Mouse (Mus musculus): Measurements from ENCODE around the gene Ripor2. TPM values are rescaled to one million over a fixed set of nuclear protein-coding genes. Genes with fewer than 3 reads are reported as not detected.
A peak's percentile ranks its signal among the peaks of the same experiment; 100 is the strongest.

The Ripor2 gene
- polyA plus RNA-seq, 2 experiments: 2.1 TPM

DNA sequence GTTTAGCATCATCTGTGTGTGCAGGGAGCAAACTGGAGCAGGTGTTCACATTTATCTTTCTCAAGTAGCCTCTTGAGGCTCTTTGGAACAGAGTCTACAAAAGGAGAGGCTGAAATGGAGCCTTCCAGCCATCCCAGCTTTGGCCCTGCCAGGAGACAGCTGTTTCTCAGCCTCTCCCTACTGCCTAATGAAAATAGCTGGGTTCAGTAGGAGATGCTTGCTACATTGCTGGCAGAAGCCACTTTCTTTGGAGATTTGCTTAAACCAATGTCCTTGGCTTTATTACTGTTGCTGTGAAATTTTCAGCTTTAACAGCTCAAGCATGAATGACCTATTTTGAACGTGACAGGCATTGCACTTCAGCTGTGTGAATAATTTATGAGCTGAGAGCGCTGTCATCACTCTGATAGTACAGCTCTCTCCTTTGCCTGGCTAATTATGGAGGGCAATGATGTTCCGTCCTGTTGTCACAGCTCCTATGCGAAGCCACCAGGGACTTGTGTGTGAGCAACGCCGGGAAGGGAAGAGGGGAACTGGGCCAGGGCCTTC, 47.2 kb downstream of the Ripor2 start:
- Histone ChIP-seq H3K27ac (no peak overlapping the region), H3K9ac (replicated peaks) (no peak overlapping the region), H3K36me3 (replicated peaks; ENCODE audit: control insufficient read depth, insufficient read depth, low read depth) (no peaks in the 10 kb centered on the region), H3K27me3 (ENCODE audit: control insufficient read depth, insufficient read depth, low read length) (no peaks in the 10 kb centered on the region; the same call in 1 of the 2 replicates), H3K4me2 (ENCODE audit: low read depth) (no peak overlapping the region), H3K4me3 (ENCODE audit: insufficient read depth in 1 of 2, low read depth in 2 of 2, low read length in 2 of 2) (no peak overlapping the region), H3K9me3 (ENCODE audit: control insufficient read depth, low read length) (no peaks in the 10 kb centered on the region), H3K4me1 (replicated peaks; ENCODE audit: control insufficient read depth in 2 of 2, insufficient read depth in 2 of 2, low read length in 1 of 2) (peaks cover 2 to 18% of the 10 kb centered on the region in 2 experiments; a peak in 3 of 4 replicates)
- DNase-seq (ENCODE audit: low read depth in 3 of 3, low spot score in 3 of 3) (no peak), ATAC-seq (ENCODE audit: insufficient read depth) (no peak)
- WGBS (ENCODE audit: insufficient replicate concordance): 69% methylated on average over 6 of the region's 6 CpGs
- TF ChIP-seq CTCF (IDR thresholded peaks at IDR 0.05; ENCODE audit: low read depth) (no peak), EP300 (IDR thresholded peaks at IDR 0.05; ENCODE audit: low read depth) (no peak)

DNA sequence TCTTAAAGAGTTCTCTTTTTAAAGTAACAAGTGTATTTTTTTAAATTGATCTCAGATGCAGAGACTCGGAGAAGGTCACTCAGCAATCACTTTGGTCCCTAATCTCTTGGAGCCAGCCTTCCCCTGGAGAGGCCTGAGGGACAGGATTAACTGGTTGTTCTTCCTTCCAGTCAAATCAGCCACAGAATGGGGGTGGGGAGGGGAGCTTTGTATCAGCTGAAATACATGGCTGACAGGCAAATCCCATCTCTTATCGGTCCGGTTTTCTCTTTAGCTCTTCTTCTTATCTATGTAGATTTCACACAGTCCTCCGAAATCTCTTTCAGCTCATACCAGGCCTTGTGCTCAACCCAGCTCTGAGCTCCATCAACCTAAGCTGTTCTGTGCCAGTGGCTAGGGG, 48.4 kb downstream of the Ripor2 start:
- Histone ChIP-seq H3K4me1 (replicated peaks; ENCODE audit: control insufficient read depth in 2 of 2, insufficient read depth in 2 of 2, low read length in 1 of 2) (peaks cover 2 to 18% of the 10 kb centered on the region in 2 experiments; a peak in 3 of 4 replicates), H3K27me3 (ENCODE audit: control insufficient read depth, insufficient read depth, low read length) (no peaks in the 10 kb centered on the region; the same call in 1 of the 2 replicates), H3K36me3 (replicated peaks; ENCODE audit: control insufficient read depth, insufficient read depth, low read depth) (no peaks in the 10 kb centered on the region), H3K4me2 (ENCODE audit: low read depth) (no peak overlapping the region), H3K9ac (replicated peaks) (no peak overlapping the region), H3K27ac (no peak overlapping the region), H3K4me3 (ENCODE audit: insufficient read depth in 1 of 2, low read depth in 2 of 2, low read length in 2 of 2) (no peak overlapping the region), H3K9me3 (ENCODE audit: control insufficient read depth, low read length) (no peaks in the 10 kb centered on the region)
- WGBS (ENCODE audit: insufficient replicate concordance): 3% methylated on average over 4 of the region's 4 CpGs
- TF ChIP-seq CTCF (IDR thresholded peaks at IDR 0.05; ENCODE audit: low read depth) (no peak), EP300 (IDR thresholded peaks at IDR 0.05; ENCODE audit: low read depth) (no peak)
- ATAC-seq (ENCODE audit: insufficient read depth) (peak; percentile 57; the same call in 1 of the 2 replicates), DNase-seq (ENCODE audit: low read depth in 3 of 3, low spot score in 3 of 3) (peak; percentile 35 to 37 (median 36))

- H3K4me1 ChIP-seq (replicated peaks; ENCODE audit: control insufficient read depth in 2 of 2, insufficient read depth in 2 of 2, low read length in 1 of 2): peaks cover 2 to 20% of the 10 kb centered on the region in 2 experiments; a peak in 3 of 4 replicates
- H3K4me2 ChIP-seq (ENCODE audit: low read depth): no peak overlapping the region
- no peak for TF ChIP-seq EP300 (IDR thresholded peaks at IDR 0.05; ENCODE audit: low read depth)
- DNase-seq (ENCODE audit: low read depth in 3 of 3, low spot score in 3 of 3) (no peak), ATAC-seq (ENCODE audit: insufficient read depth) (no peak)
- H3K36me3 ChIP-seq (replicated peaks; ENCODE audit: control insufficient read depth, insufficient read depth, low read depth): no peaks in the 10 kb centered on the region
- H3K9ac ChIP-seq (replicated peaks): no peak overlapping the region
- no peak overlapping the region for H3K4me3 ChIP-seq (ENCODE audit: insufficient read depth in 1 of 2, low read depth in 2 of 2, low read length in 2 of 2)
- WGBS (ENCODE audit: insufficient replicate concordance): 28% methylated on average over 4 of the region's 4 CpGs
- no peaks in the 10 kb centered on the region for H3K9me3 ChIP-seq (ENCODE audit: control insufficient read depth, low read length)
- peaks cover 11% of the 10 kb centered on the region for H3K27me3 ChIP-seq (ENCODE audit: control insufficient read depth, insufficient read depth, low read length)
- no peak overlapping the region for H3K27ac ChIP-seq
These were observed 51.1 kb downstream of the Ripor2 start for GRCm38 (mm10) chr13:24632988-24633577.

DNA sequence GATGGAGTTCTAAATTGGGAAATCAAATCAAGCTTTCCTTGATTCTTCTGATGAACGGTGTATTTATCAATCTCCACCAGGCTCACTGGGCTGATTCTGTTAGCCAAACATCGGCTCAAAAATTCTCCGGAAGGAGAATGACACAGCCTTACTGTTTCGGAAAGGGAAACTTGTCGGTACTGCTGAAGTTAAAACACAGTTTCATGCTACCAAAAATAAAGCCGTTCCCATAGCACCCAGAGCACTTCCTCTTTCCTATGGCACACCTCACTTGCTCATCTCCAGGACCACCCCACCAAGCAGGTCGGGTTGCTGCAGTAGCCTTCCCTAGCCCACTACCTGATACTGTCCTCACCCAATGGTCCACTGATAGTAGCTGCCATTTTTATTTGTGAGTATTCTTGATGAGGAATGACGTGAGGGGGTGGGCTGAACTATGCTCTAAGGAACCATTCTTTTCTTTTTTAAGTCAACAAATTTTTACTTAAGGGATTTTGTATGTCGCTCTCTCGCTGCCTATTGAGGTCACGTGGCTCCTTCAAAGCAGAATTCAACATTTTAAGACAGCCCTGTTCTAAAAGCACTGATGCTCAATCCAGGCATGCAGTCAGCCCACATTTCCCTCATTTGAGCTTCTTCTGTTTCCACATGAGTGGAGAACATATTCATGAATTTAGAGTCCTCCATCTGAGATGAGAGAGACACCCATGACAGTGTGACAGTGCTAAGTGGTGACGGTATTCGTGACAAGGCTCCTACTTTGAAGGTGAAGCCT, 52.5 kb downstream of the Ripor2 start:
- Histone ChIP-seq H3K36me3 (replicated peaks; ENCODE audit: control insufficient read depth, insufficient read depth, low read depth) (no peaks in the 10 kb centered on the region), H3K4me1 (replicated peaks; ENCODE audit: control insufficient read depth in 2 of 2, insufficient read depth in 2 of 2, low read length in 1 of 2) (peaks cover 2 to 20% of the 10 kb centered on the region in 2 experiments; a peak in 3 of 4 replicates), H3K9me3 (ENCODE audit: control insufficient read depth, low read length) (no peaks in the 10 kb centered on the region), H3K9ac (replicated peaks) (no peak overlapping the region), H3K27me3 (ENCODE audit: control insufficient read depth, insufficient read depth, low read length) (peaks cover 26% of the 10 kb centered on the region), H3K4me2 (ENCODE audit: low read depth) (no peak overlapping the region), H3K4me3 (ENCODE audit: insufficient read depth in 1 of 2, low read depth in 2 of 2, low read length in 2 of 2) (no peak overlapping the region), H3K27ac (no peak overlapping the region)
- 49% methylated on average over 13 of the region's 13 CpGs for WGBS (ENCODE audit: insufficient replicate concordance)
- no peak for DNase-seq (ENCODE audit: low read depth in 3 of 3, low spot score in 3 of 3)
- no peak for ATAC-seq (ENCODE audit: insufficient read depth)
- TF ChIP-seq CTCF (IDR thresholded peaks at IDR 0.05; ENCODE audit: low read depth) (no peak), EP300 (IDR thresholded peaks at IDR 0.05; ENCODE audit: low read depth) (no peak)
